Mouse (Mus musculus): ENCODE data around the gene Snx22.

Gene Snx22

DNA sequence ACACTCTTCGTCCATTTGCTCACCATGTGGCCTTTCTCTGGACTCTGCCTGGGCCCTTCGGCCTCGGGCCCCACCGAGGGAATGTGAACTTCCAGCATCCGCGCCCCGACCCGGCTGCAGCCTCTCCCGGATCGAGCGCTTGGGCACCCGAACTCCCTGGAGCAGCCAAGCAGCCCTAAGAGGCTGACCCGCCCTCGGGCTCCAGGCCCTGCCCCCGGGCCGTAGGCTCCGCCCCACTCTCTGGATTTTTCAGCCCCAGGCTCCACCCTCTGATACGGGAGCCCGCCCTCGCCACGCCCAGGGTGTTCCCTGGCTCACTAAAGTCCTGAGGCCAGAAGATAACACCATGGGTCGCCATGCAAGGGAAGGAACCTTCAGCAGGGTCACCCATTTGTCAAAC, at the start of gene Snx22:
TSS of gene Snx22 (minus strand) at position 137 of the 400 bp plus-strand sequence.
- DNase-seq (ENCODE audit: low spot score): peak; percentile 52

DNA sequence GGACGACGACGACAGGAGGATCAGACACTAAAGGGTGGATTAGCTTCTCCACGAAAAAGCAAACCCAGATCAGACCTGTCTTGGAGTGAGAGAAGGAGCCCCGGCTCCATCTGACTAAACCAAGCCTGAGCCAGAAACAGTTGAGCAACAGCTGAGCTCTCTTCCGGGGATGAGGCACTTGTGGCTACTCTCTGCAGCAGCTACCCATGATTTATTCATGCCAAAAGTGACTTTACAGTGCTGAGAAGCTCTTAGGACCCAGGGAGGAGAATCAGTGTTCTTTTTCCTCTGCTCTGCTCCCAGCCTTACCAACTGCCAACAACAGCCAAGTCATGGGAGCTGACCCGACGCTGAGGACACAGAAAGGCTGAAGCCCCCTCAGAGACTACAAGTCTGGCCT, 47.4 kb upstream of the Snx22 start:
- no peak for DNase-seq (ENCODE audit: low spot score)

DNA sequence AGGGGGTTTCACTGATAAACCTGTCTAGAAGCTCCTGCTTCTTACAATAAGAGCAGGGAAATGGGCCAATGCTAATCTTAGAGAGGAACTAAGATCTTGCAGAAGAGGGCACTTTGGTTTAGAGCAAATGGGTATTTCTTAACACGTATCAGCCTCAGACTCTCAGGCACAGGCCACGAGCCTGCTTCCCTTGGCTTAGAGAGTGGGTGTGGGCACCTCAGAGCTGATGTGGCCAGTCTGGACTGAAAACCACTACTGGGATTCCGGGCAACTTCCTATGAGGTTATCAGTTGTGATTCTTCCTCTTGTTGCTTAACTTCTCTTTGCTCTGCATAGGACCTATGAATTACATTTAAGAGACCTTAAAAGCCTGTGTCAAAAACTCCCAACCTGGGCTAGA, 44.8 kb upstream of the Snx22 start:
- DNase-seq (ENCODE audit: low spot score): no peak

DNA sequence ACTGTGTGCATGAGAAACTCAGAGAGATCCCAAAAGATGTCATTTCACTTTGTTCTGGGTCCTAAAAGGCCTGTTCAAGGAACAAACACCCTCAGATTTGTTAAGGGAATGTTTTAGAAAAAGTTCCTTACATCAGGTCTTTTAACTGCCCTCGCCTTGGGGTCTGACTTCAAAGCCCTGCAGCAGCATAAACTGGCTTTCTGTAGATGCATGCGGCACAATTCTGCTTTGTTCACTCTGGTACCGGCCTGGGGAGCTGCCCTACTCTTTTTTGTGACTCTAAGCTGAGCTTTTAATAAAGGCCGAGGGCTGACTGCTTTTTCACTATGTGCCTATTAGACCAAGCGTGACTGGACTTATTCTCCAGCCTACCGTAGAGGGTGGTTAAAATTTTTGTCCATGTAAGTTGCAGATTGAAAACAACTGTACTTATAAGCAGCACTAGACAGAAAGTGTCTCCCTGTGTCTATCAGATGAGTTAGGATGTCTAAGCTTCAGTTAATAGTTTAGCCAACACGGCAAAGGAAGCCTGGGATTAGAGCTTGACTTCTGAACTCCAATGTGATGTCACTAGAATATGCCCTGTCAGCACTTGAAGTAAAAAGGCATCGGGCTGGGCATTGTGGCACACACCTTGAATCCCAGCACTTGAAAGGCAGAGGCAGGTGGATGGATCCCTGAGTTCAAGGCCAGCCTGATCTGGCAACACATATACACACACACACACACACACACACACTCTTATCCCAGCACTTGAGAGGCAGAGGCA, 41.3 kb upstream of the Snx22 start:
- DNase-seq (ENCODE audit: low spot score): no peak

DNA sequence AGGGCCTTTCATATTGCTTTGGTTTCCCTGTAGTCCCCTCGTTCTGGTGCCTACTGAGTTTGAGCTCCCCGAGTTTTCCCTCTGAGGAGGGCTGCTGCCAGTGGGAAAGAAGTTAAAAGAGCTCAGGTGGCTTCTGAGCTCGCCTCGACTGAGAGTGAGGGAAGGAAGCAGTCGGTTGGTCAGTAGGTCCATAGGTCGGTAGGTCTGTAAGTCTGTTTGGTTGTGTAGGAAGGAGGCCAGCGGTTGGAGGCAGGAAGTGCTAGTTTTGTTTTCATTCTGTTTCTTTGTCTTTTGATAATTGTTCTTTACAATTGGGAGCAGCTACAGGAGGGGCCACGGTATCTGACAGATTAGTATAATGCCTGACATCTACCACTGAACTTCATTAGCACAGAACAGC, 40.6 kb upstream of the Snx22 start:
- no peak for DNase-seq (ENCODE audit: low spot score)

DNA sequence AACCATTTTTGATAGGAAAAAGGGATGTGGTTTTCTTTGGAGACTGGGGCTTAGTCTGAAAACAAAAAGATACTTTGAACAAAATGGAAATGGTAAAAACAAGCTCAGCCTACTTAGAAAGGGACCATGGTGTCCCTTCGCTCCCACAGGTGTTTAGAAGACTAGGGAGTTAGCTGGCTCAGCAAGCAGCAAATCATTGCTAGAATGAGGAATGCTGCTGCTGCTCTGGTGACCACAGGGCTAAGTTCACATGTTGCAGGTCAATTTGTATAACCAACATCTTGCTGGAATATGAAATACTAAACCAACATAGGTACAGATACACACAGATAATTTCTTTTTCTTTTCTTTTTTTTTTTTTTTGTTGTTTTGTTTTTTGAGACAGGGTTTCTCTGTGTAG, 40.1 kb upstream of the Snx22 start:
- no peak for DNase-seq (ENCODE audit: low spot score)

DNA sequence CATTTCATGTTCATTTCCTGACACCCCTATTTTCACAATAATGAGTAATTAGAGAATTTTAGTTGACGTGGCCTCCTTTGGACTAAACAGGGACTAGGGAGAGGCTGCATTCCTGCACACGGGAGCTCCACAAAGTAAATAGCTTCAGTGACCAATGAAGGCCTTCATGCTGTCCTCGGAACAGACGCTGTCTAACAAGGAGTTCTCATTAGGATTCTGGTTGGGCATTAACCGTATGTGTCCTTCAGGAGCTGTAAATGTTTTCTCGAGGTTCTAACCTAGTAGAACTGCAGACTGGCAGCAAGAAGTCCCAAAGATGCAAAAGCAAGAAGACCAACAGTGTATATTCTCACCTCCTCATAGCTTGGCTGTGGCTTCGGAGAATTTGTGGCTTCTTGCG, 35.6 kb upstream of the Snx22 start:
- no peak for DNase-seq (ENCODE audit: low spot score)

DNA sequence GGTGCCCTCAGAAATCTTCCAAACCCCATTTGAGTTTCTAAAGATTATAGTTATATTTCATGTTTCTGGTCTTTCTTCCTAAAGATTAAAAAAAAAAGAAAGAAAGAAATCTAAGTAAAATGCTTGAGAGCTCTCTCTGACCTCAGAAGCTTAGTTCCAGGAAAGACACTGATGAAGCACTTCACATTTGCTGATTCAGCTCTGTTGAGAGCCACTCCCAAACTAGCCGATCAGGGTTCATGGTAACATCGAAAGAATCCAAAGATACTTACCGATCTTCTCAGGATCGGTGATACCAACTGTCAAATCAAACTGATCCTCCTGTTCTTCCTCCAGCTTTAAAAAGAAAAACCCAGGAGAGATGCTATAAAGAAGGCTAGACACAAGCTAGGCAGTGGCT, 35.1 kb upstream of the Snx22 start:
- no peak for DNase-seq (ENCODE audit: low spot score)

DNA sequence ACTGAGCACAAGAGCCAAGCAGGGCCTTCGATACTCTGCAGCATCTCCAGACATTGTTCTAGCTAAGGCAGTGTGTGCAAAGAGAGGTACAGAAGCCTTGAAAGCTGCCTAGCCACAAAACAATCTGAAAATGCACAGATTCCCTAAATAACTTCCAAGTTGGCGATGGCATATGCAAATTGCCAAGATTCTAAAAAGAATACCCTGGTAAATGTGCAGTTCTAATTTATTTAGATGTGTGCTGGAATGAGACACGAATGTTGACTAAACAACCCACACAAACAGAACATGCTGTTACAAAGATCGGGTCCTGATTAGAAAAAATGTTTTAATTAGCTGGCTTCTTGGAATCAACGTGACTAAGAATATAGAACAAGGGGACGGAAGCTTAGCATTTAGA, 33.1 kb upstream of the Snx22 start:
- no peak for DNase-seq (ENCODE audit: low spot score)

DNA sequence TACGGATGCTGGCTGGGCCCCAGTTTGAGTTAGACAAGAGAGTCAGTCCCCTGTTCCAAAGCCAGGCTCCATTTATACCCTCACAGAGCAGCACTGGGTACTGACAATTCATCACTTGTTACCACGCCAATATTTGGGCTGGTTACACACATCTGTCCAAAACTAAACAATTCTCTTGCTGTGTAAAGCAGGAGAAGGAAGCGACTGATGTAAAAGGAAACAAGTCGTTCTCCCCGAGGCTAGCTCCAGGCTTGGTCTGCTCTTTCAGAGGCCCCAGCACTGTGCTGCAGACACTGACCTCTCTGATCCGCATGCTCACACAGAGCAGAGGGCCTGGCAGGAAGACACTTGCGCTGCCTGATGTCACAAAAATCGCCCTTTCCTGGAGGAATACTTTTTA, 32.1 kb upstream of the Snx22 start:
- DNase-seq (ENCODE audit: low spot score): no peak

DNA sequence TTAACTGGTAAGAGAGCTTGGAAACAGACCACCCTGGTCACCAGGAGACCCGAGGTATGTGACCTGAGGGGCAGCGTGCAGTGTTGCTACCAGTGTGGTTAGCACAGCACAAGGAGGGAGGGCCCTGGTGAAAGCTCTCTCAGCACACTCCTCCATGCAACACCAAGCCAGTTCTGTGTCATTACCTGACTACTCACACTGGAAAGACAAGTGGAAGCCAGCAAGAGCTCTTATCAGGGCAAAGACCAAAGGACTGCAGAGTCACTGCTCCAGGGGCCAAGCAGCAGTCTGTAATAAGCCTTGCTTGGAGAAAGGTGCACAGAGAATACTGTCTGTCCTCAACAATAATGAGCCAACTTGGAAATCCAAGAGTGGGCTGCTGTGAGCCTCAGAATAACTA, 23.1 kb upstream of the Snx22 start:
- no peak for DNase-seq (ENCODE audit: low spot score)

DNA sequence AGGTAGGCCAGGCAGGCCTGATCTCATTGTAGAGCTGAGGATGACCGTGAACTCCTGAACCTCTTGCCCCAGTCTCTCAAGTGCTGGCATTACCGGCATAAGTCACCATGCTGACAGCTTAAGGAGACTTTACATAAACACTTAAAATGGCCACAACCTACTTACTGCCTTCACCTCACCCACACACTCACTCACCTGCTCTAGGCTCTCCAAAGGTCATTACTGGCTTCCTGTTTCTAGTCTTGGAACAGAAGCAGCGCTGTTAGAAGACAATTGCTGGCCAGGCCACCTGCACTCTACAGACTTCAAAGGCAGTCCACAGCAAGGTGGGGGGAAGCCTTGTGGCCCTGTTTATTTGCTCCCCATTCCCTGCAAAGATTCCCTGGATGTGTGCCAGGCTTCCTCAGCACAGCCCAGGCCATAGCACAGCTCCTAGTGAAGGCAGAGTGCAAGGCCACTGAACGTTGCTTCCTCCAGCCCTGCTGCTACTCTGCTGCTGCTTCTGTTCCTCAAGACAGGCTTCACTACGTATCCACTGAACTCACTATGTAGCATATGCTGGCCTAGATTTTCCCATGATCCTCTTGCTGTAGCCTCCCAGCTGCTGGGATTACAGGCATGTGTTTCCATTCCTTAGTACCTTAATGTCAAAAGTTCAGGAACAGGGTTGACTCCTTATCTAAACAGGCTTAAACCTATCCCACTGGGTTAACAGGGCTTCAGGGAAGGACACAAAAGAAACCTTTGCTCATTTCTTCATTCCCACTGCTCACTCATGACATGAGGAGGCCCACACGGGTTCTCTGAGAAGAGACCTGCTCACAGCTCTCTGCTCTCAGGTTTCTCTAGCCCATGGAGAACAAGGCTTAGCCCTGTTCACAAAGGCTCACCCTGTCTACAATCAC, 22.1 kb upstream of the Snx22 start:
- no peak for DNase-seq (ENCODE audit: low spot score)

DNA sequence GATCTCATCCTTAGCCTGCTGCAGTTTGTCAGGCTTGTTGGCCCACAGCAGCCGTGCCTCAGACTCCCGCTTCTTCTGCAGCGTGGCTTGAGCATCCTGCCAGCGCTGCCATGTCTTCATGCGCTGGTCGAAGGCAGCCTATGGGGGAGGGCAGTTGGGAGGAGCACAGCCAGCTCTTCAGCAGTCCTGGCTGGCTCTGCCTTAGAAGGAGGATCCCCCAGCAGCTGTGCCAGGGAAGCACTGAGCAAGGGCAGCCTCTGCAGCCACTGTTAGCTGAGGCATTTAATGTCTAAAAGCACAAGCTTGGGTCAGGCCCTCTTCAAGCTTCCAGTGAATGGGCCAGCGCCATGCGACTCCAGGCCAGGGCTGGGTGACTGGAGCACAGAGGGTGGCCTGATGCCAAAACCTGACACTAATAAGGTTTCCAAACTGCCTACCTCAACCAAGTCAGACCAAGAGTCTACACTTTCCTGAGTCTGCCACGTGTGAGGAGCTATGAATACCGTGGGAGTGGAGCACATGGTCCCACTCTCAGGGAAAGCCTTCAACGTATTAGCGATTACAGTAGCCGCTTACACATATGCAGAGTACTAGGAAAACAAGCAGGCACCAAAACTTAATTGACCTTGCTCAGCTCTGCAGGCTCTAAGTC, 21.2 kb upstream of the Snx22 start:
- DNase-seq (ENCODE audit: low spot score): no peak

DNA sequence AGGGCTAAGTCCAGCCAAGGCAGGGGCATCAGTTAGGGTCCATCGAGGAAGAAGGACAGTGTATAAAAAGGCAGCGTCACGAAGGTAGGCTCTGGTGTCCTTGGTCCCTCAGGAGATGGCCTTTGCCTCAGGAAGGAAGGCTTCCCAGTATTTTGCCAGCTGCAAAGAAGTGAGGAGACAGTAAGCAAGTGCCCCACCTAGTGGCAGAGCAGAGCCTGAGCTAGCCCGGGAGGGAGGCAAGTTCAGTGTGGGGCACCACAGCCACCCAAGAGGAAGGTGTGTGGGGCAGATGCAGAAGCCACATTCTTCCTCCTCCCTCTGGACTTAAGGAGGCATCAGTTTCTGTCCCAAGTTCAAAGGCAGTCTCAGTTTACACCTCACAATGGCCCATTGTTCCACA, 18.9 kb upstream of the Snx22 start:
- DNase-seq (ENCODE audit: low spot score): no peak

DNA sequence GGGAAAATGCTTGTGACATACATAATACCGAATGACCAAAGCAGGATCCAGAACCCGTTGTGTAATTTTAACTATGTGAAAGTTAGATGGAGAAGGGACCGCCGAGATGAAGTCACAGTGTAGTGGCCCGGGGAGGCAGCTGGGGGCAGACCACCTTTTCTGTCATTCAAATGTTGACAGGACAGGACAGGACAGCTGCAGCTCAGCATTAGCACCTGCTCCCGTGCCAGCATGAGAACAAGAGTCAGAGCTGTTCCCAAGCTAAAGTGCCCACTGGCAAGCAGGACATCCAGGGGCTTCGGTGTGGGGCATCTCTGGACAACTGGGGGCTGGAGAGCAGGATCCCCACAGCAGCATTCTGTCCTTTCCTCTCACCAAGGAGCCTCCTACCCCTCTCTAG, 17.5 kb upstream of the Snx22 start:
- DNase-seq (ENCODE audit: low spot score): no peak

DNA sequence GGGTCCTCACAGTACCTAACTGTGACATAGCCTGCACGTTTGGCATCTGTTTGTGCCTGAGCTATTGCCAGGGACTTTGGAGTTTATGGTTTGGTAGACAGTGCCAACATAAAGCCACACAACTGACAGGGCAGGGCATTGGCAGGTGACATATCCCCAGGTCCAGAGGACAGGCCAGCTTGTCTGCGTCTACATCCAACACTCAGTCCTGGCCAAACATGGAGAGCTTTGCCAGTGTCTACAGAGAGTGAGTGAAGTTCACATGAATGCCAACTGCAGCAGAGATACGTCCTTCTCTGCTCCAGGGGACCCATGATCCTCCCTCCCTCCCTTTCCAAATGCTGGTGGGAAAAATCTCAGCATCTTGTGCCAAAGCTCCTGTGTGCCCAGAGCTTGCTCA, 14.7 kb upstream of the Snx22 start:
- no peak for DNase-seq (ENCODE audit: low spot score)

DNA sequence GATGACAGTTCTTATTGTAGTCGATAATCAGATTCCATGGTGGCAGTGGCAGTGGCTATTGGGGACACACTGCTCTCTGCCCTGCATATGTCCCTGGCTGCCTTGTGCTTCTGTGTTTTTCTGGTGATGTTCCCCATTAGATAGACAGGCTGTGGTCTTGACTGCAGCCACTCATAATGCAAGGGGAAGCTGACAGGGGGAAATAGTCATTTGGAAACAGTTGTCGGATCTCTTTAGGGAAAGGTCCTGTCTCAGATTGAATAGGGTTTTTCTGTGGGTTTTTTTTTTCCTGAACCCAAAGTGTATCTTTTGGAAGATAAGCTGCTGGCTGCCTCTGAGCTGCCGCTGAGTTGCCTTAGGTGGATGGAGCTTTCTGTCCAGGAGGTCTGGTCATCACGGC, 12.5 kb upstream of the Snx22 start:
- no peak for DNase-seq (ENCODE audit: low spot score)

DNA sequence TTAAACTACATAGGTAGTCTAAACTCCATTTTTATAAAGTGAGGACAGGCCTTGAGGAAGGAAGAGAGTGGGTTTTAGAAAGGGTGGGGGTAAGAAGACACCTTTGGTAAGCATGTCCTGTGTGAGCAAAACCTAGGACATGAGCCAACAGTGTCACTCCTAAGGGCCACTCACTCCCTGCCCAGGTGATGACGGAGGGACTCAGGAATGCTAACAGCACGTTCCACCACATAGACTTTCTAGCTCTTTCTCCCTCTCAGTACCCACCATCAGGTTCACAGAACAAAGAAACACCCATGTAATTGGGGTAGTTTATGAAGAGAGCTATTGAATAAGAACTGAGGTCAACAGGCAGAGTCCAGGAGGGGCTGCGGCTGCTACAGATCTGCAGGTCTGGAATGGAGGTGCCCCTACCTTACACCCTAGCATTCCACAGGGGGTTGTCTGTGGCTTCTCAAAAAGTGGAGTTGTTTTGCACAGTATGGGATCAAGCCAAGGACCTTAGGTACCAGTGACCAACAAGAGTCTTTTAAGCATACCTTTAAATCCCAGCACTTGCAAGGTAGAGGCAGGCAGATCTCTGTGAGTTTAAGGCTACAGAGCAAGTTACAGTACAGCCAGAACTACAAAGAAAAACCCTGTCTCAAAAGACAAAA, 11.4 kb upstream of the Snx22 start:
- DNase-seq (ENCODE audit: low spot score): no peak

DNA sequence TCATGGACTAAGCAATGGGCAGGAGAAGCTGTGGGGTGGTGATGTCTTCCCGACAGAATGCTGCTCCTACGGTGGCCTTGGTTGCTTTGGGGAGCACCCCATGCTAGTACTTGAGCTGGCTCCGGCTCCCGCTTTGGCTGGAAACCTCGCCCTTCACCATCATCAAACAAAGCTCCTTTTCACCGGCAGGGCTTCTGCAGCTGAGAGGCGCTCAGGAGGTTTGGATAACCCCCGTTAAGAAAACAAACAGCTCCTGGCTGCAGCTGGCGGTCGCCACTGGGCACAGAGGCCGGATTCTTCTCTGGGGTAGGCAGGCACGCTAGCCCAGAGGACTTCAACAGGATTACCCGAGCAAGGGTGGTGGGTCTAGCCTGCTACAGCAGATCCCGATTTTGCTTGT, 9.0 kb upstream of the Snx22 start:
- DNase-seq (ENCODE audit: low spot score): no peak

DNA sequence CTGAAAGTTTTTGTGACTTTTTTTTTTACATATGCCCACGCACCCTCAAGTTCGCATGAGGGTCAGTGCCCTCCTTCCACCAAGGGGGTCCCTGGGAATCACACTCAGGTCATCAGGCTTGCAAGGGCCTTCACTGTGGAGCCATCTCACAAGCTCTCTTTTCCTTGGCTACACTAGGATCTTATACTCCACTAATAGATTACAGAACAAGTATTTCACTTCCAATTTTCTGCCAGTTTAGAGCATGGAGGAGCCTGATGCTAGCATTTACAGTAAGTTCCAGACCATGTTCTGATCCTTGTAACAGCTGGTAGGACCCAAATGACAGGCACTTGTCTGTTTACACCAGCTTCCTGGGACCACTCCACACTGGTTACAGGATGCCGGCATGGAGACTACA, 8.6 kb upstream of the Snx22 start:
- DNase-seq (ENCODE audit: low spot score): no peak

DNA sequence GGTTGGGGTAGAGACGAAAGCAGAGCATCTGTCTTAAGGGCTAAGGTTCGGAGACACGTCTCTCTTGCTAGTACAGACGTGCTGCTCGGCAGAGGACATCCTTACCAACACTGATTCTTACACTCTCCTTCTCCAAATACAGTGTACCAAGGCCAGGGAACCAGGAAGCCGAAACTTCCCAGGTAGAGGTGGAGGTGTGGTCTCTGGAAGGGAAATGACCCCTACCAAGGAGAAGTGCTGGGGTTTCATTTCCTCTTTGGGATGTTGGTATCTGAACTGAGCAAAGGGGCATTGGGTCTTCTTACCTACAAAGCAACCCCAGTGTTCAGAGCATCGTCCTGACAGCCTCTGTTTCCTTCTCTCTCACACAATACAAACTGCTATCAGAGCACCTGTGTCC, 3.2 kb upstream of the Snx22 start:
- no peak for DNase-seq (ENCODE audit: low spot score)

DNA sequence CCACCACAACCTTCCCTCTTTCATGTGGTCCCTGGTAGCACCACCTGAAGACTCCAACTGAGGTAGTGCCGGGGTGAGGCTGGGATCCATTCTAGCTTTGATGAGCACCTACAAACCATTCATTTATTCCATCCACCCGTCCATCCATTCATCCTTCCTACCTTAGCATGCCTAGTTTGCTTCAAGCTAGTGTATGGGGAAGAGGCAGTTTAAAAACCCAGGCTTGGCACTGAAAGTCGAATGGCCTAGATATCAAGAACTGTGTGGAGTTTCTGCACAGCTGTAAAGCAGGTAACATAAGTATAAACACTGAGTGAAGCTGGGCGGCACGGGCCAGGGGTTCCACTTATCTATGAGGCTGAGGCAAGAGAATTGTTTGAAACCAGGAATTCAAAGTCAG, 632 bp upstream of the Snx22 start:
- DNase-seq (ENCODE audit: low spot score): no peak
